Mouse (Mus musculus) cerebellum, adult 2 months (tissue): Measurements from ENCODE around the gene Xpnpep2. TPM values are rescaled to one million over a fixed set of nuclear protein-coding genes. Genes with fewer than 3 reads are reported as not detected.

Experiments used
- DNase-seq, 2 experiments: peaks; one replicate each; pipeline ENCODE4 v3.0.0; 2021
- H3K27ac ChIP-seq: fragments of 200-500 bp; 2 replicates; pipeline ENCODE4 v1.5.1; 2012; ENCODE audit warnings: low read length, control low read depth, inconsistent platforms; ENCODE audit not compliant: insufficient read depth
- H3K27me3 ChIP-seq: fragments of 200-500 bp; 2 replicates; pipeline ENCODE4 v1.6.1; 2012; ENCODE audit warnings: inconsistent platforms, mild to moderate bottlenecking, low read length, moderate library complexity; ENCODE audit not compliant: control insufficient read depth, insufficient read depth
- H3K4me1 ChIP-seq: fragments of 200-500 bp; 2 replicates; pipeline ENCODE4 v1.6.1; 2011; ENCODE audit warnings: low read length; ENCODE audit not compliant: control insufficient read depth, insufficient read depth
- H3K4me3 ChIP-seq: fragments of 200-500 bp; replicated peaks from 2 replicates; pipeline ENCODE3; 2011; ENCODE audit warnings: mild to moderate bottlenecking, low read depth, low read length, control low read depth; ENCODE audit not compliant: insufficient read depth
- CTCF ChIP-seq: fragments of 200-500 bp; IDR thresholded peaks from 2 replicates; pipeline ENCODE4 v1.5.1; 2011; ENCODE audit warnings: low read depth, mild to moderate bottlenecking, control low read depth, low read length, moderate library complexity, borderline replicate concordance; ENCODE audit not compliant: insufficient read depth
- POLR2A ChIP-seq: fragments of 200-500 bp; IDR thresholded peaks from 2 replicates; pipeline ENCODE4 v1.6.1; 2011; ENCODE audit warnings: low read length, control low read depth, borderline replicate concordance; ENCODE audit not compliant: insufficient read depth
- WGBS: fragments of 180-500 bp; shearing (Covaris S2); methylation state at CpG from one replicate; pipeline ENCODE4 v1.1.7; 2018; 5-methylcytosine and 5-hydroxymethylcytosine counted together
- polyA plus RNA-seq: library from polyadenylated mRNA; depleted of rRNA; stranded (reverse); fragments of >200 nt; gene quantifications from 2 replicates; pipeline ENCODE4 v1.2.3, GENCODE M21; 2012

Gene Xpnpep2
- polyA plus RNA-seq, 1 experiment, result 0.08 TPM

- TF ChIP-seq CTCF (no peak), POLR2A (no peak)
- H3K27me3 ChIP-seq, result no peaks in the 10 kb centered on the region
- DNase-seq, result no peak
- no peak overlapping the region for H3K27ac ChIP-seq
- WGBS, result 82% methylated on average over 6 of the region's 6 CpGs
- H3K4me1 ChIP-seq, result no peaks in the 10 kb centered on the region; the same call in 1 of the 2 replicates
- H3K4me3 ChIP-seq, result no peak overlapping the region
Observed at GRCm38 (mm10) chrX:48127502-48128218, 19.1 kb downstream of the Xpnpep2 start.

DNA sequence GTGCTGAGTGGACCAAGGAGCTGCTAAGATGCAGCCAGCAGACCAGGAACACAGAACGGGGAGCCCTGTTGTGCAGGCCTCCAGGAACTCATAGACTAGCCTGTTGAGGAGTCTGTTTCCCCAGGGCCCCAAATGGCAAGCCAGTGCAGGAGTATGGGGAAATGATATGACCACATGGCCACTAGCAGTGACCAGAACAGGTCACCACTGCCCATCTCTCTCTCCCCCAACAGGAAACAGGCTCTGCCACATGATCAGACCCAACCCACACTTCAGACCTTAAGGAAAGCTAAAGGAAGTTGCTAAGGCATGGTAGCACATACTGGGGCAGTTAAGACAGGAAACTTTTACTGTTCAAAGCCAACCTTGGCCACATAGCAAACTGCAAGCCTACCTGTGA, 20.6 kb downstream of the Xpnpep2 start:
- Histone ChIP-seq H3K27me3 (no peaks in the 10 kb centered on the region), H3K4me3 (no peak overlapping the region), H3K27ac (no peak overlapping the region), H3K4me1 (no peaks in the 10 kb centered on the region; the same call in 1 of the 2 replicates)
- DNase-seq, result no peak
- TF ChIP-seq POLR2A (no peak), CTCF (no peak)
- 94% methylated on average over 1 of the region's 1 CpGs for WGBS

DNA sequence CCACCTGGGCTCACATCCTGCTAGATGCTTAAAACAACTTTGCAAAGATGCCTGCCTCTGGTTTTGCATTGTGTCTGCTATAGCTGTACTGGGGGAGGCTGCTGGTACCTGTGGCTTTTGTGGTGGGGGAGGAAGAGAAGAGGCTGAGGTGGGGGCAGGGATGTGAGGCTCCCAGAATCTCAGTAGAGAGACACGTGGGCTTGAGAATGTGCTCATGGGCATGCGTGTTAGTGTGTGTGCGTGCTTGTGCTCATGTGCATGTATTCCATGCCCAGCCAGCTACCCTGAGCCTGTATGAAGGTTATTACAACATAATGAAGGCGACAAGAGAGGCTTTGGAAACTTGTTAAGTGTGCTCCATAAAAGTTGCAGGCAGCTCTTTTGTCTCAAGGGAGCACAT, 28.4 kb downstream of the Xpnpep2 start:
- DNase-seq, result no peak
- no peak for TF ChIP-seq CTCF
- no peak for TF ChIP-seq POLR2A
- no peak overlapping the region for H3K4me3 ChIP-seq
- H3K27ac ChIP-seq, result no peak overlapping the region
- H3K4me1 ChIP-seq, result no peaks in the 10 kb centered on the region
- no peaks in the 10 kb centered on the region for H3K27me3 ChIP-seq
- 89% methylated on average over 4 of the region's 4 CpGs for WGBS

GRCm38 (mm10) chrX:48138011-48138410, 29.5 kb downstream of the Xpnpep2 start:
- H3K27me3 ChIP-seq, result no peaks in the 10 kb centered on the region

DNA sequence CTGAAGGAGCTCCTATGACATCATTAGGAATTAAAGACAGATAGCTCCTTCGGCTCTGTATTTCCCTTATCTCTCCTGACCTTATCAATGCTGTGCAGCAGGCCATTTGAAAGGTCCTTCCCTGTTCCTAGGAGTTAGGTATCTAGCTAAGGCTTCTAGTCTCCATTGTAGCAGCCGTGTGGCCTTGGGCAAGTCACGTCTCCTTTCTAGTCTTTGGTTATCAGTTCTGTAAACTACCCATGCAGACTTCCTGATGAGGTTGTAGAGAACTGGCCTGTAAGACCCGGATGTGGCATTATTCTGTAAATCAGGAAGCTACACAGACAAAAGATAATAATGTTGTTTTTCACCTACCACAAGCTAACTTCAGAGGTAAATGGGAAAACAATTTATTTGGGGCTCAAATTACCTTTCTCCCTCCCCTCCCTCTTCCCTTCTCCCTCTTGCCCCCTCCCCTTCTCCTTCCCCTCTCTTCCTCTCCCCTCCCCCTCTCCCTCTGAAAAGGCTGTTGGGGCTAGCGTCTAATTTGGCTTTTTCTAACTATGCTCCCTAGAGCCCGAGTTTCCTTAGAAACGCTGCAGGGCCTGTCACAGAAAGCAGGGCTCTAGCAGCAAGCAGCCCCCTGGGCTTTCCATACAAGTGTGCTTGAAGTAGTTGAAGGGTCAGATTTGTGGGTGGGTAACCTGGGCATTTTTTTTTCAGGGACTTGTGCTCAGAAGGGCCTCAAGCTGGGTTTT, 30.2 kb downstream of the Xpnpep2 start:
- no peaks in the 10 kb centered on the region for H3K4me1 ChIP-seq
- no peaks in the 10 kb centered on the region for H3K27me3 ChIP-seq
- no peak overlapping the region for H3K27ac ChIP-seq
- WGBS, result 68% methylated on average over 7 of the region's 7 CpGs
- no peak for DNase-seq
- TF ChIP-seq POLR2A, result no peak
- TF ChIP-seq CTCF, result no peak
- no peak overlapping the region for H3K4me3 ChIP-seq

More at GRCm38 (mm10) chrX:48138011-48138410, 29.5 kb downstream of the Xpnpep2 start:
- no peak for DNase-seq
- TF ChIP-seq POLR2A, result no peak
- no peaks in the 10 kb centered on the region for H3K4me1 ChIP-seq
- H3K27ac ChIP-seq, result no peak overlapping the region
- 71% methylated on average over 6 of the region's 6 CpGs for WGBS
- H3K4me3 ChIP-seq, result no peak overlapping the region

DNA sequence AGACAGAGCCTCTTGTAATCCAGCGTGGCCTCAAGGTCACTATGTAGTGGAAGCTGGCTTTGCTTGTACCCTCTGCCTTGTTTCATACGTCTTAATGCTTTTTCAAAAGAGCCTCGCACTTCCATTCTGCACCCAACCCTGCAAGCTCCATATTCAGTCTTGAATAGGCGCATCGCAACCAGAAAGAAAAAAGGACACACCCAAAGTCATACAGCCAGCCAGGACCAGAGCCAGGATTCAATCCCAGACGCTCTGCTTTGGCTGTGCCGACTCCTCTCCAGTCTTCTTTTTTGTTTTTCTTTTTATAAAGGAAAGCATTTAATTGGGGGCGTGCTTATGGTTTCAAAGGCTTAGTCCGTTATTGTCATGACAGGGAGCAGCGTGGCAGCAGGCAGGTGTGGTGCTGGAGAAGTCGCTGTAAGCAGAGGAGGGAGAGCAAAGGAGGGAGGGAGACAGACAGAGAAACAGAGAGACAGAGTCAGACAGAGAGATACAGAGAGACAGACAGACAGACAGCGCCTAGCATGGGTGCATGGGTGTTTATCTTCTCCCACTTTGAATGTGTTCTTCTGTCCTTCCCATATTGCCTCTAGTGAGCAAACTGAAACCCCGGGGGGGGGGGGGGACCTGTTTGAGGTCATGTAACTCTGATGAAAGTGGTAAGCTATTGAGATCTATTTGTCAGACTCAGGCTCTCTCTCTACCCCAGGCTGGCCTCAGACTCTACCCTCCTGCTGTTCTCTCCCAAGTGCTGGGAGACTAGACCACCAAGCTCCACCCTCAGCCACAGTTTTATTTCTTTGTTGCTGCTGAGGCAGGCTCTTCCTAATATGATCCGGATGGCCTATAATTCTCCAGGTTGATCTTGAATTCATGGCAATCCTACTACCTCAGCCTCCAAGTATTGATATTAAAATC, 31.1 kb downstream of the Xpnpep2 start:
- no peaks in the 10 kb centered on the region for H3K27me3 ChIP-seq
- no peaks in the 10 kb centered on the region for H3K4me1 ChIP-seq
- no peak overlapping the region for H3K4me3 ChIP-seq
- WGBS, result 48% methylated on average over 14 of the region's 14 CpGs
- no peak for TF ChIP-seq POLR2A
- no peak for TF ChIP-seq CTCF
- no peak for DNase-seq
- no peak overlapping the region for H3K27ac ChIP-seq

- no peak for TF ChIP-seq POLR2A
- no peak for TF ChIP-seq CTCF
- 59% methylated on average over 3 of the region's 3 CpGs for WGBS
- H3K27ac ChIP-seq, result no peak overlapping the region
- H3K27me3 ChIP-seq, result no peaks in the 10 kb centered on the region
- H3K4me3 ChIP-seq, result no peak overlapping the region
- no peaks in the 10 kb centered on the region for H3K4me1 ChIP-seq
- no peak for DNase-seq
Observed at GRCm38 (mm10) chrX:48140286-48140877, 31.9 kb downstream of the Xpnpep2 start.
